Mouse (Mus musculus) gastrocnemius, postnatal 25 days (tissue): ENCODE measurements around the gene Aggf1. TPM values are rescaled to one million over a fixed set of nuclear protein-coding genes. Genes with fewer than 3 reads are reported as not detected.
"Not testable (repeated sequence)": the region's sequence is repeated elsewhere in the genome, so short reads cannot be mapped to it uniquely, and the experiment has no call there.

Source experiments
- DNase-seq: peaks from one replicate; pipeline ENCODE4 v3.0.0; 2022
- long read RNA-seq, 2 experiments: library from polyadenylated mRNA; stranded (forward); transcript quantifications; one replicate each; pipeline ENCODE4 v2.0.0; 2021
- total RNA-seq, 2 experiments: library from RNA; stranded (reverse); gene quantifications; 1 replicate in 1 of 2; 2 replicates in 1 of 2; pipeline ENCODE4 v1.2.3; 2021

Aggf1 gene
- total RNA-seq, result 10 to 100 TPM; 16.2 to 16.5 TPM
- long read RNA-seq, experiment 1, transcript Aggf1-201 (14 exons, 3,249 nt), result major isoform, 15 of 22 reads
- long read RNA-seq, experiment 1, partial matches to known transcripts, result 3 of 22 reads
- long read RNA-seq, experiment 1, other reads (novel, unspliced or antisense), result 4 of 22 reads
- long read RNA-seq, experiment 2, transcript Aggf1-201 (14 exons, 3,249 nt), result major isoform, 26 of 27 reads
- long read RNA-seq, experiment 2, partial matches to known transcripts, result 0 of 27 reads
- long read RNA-seq, experiment 2, other reads (novel, unspliced or antisense), result 1 of 27 reads

GRCm38 (mm10) chr13:95374701-95375553 is at the start of gene Aggf1:
Aggf1 (minus strand) TSS chr13:95375352.
- DNase-seq, result peak; percentile 88

- no peak for DNase-seq
Measured at GRCm38 (mm10) chr13:95424932-95425331, 49.8 kb upstream of the Aggf1 start.

- DNase-seq, result no peak
Measured at GRCm38 (mm10) chr13:95419204-95419749, 44.1 kb upstream of the Aggf1 start.

GRCm38 (mm10) chr13:95418575-95419203 is 43.5 kb upstream of the Aggf1 start:
- DNase-seq, result no peak

- no peak for DNase-seq
Measured at GRCm38 (mm10) chr13:95412257-95412656, 37.1 kb upstream of the Aggf1 start.

- DNase-seq, result no peak
Measured at GRCm38 (mm10) chr13:95393242-95393641, 18.1 kb upstream of the Aggf1 start.

- DNase-seq, result peak; percentile 27
Measured at GRCm38 (mm10) chr13:95389866-95390865, 15.0 kb upstream of the Aggf1 start.

GRCm38 (mm10) chr13:95388226-95388625 is 13.1 kb upstream of the Aggf1 start:
- no peak for DNase-seq

- peak; percentile 23 for DNase-seq
Measured at GRCm38 (mm10) chr13:95382418-95382817, 7.3 kb upstream of the Aggf1 start.

GRCm38 (mm10) chr13:95378696-95379095 is 3.5 kb upstream of the Aggf1 start:
- DNase-seq, result no peak

- DNase-seq, result not testable (repeated sequence)
Measured at GRCm38 (mm10) chr13:95376689-95377289, 1.6 kb upstream of the Aggf1 start.

- no peak for DNase-seq
Measured at GRCm38 (mm10) chr13:95375554-95375914, 382 bp upstream of the Aggf1 start.

GRCm38 (mm10) chr13:95366356-95366755 is 8.8 kb downstream of the Aggf1 start:
- no peak for DNase-seq

- DNase-seq, result peak; percentile 17
Measured at GRCm38 (mm10) chr13:95363440-95363839, 11.7 kb downstream of the Aggf1 start.

GRCm38 (mm10) chr13:95358223-95358622 is 16.9 kb downstream of the Aggf1 start:
- DNase-seq, result no peak

- no peak for DNase-seq
Measured at GRCm38 (mm10) chr13:95348476-95348875, 26.7 kb downstream of the Aggf1 start.

- DNase-seq, result no peak
Measured at GRCm38 (mm10) chr13:95347018-95347696, 28.0 kb downstream of the Aggf1 start.

- no peak for DNase-seq
Measured at GRCm38 (mm10) chr13:95345869-95346268, 29.3 kb downstream of the Aggf1 start.

- DNase-seq, result no peak
Measured at GRCm38 (mm10) chr13:95343470-95343869, 31.7 kb downstream of the Aggf1 start.

- DNase-seq, result no peak
Measured at GRCm38 (mm10) chr13:95336122-95336677, 39.0 kb downstream of the Aggf1 start.
